Mouse (Mus musculus): ENCODE data around the gene Scgb2b26. TPM values are rescaled to one million over a fixed set of nuclear protein-coding genes. Genes with fewer than 3 reads are reported as not detected.
"Not testable (repeated sequence)": the region's sequence is repeated elsewhere in the genome, so short reads cannot be mapped to it uniquely, and the experiment has no call there.

Gene Scgb2b26
- not detected in 2 replicates for polyA plus RNA-seq (2015; fragmentation: Nextera tagmentation; extraction: Ambion mirVana)

DNA sequence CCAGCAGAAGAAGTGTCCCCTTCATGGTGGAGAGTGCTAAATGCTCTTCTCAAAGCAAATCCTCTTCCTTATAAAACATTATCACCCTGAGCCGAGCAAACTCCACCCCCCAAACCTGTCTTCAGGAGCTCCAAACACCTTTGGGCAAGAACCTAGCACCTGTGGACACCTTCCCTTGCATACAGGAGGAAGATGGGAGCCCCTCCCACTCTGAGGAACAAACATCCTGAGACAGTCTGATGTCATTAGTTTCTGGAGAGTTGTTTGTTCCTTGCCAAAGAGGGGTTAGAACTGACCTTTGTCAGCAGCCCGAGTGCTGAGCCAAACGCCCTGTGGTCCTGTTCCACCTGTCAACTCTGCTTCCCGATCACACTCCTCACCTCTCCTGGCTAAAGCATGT lies at the start of gene Scgb2b26:
Gene Scgb2b26, minus strand, starts transcription at position 101 of the 400 bp plus-strand sequence.
- H3K4me2 ChIP-seq, result no peak within 1 kb of the TSS
- DNase-seq (no peak), ATAC-seq (ENCODE audit: low read depth) (no peak)
- 63% methylated on average over 4 of the region's 4 CpGs for WGBS (ENCODE audit: insufficient replicate concordance)
- no peak within 1 kb of the TSS for H3K9ac ChIP-seq
- H3K27ac ChIP-seq, result no peak within 1 kb of the TSS
- H3K4me3 ChIP-seq (replicated peaks), result no peak within 1 kb of the TSS
- peaks cover 15% of the 10 kb centered on the region for H3K9me3 ChIP-seq (replicated peaks)
- no peaks in the 10 kb centered on the region for H3K4me1 ChIP-seq (replicated peaks)
- H3K27me3 ChIP-seq, result no peaks in the 10 kb centered on the region
- no peaks in the 10 kb centered on the region for H3K36me3 ChIP-seq

DNA sequence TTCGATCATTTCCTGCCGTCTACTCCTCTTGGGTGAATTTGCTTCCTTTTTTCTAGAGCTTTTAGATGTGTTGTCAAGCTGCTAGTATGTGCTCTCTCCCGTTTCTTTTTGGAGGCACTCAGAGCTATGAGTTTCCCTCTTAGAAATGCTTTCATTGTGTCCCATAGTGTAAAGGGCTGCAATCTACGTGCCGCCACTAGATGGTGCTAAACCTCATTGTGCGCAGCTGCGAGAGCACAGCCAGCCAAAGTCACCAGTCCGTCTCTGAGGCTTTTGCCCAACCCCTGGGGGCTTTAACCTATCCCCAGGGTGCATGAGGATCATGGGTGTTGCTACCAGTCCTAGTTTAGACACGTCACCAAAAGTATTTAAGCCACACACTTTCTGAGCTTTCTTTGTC lies 37.4 kb upstream of the Scgb2b26 start:
- not testable (repeated sequence) for H3K27me3 ChIP-seq; H3K9me3 ChIP-seq (replicated peaks); H3K36me3 ChIP-seq; ATAC-seq (ENCODE audit: low read depth); H3K4me2 ChIP-seq; H3K4me1 ChIP-seq (replicated peaks); H3K9ac ChIP-seq; H3K4me3 ChIP-seq (replicated peaks); H3K27ac ChIP-seq
- 16% methylated on average over 8 of the region's 9 CpGs for WGBS (ENCODE audit: insufficient replicate concordance)
- DNase-seq, result peak; percentile 8

- H3K27me3 ChIP-seq, result no peaks in the 10 kb centered on the region
- no peak overlapping the region for H3K9ac ChIP-seq
- H3K4me2 ChIP-seq, result no peak overlapping the region
- no peaks in the 10 kb centered on the region for H3K4me1 ChIP-seq (replicated peaks)
- no peak overlapping the region for H3K27ac ChIP-seq
- no peaks in the 10 kb centered on the region for H3K36me3 ChIP-seq
- ATAC-seq (ENCODE audit: low read depth) (no peak), DNase-seq (no peak)
- H3K9me3 ChIP-seq (replicated peaks), result peaks cover 3% of the 10 kb centered on the region
- H3K4me3 ChIP-seq (replicated peaks), result no peak overlapping the region
Measured at GRCm38 (mm10) chr7:33902982-33903381, 41.9 kb downstream of the Scgb2b26 start.

GRCm38 (mm10) chr7:33900803-33901202 lies 44.0 kb downstream of the Scgb2b26 start:
- no peak overlapping the region for H3K9ac ChIP-seq
- no peaks in the 10 kb centered on the region for H3K4me1 ChIP-seq (replicated peaks)
- H3K27me3 ChIP-seq, result no peaks in the 10 kb centered on the region
- H3K27ac ChIP-seq, result no peak overlapping the region
- no peak overlapping the region for H3K4me3 ChIP-seq (replicated peaks)
- no peak for ATAC-seq (ENCODE audit: low read depth)
- H3K9me3 ChIP-seq (replicated peaks), result peaks cover 3% of the 10 kb centered on the region
- DNase-seq, result no peak
- no peaks in the 10 kb centered on the region for H3K36me3 ChIP-seq
- no peak overlapping the region for H3K4me2 ChIP-seq
- 59% methylated on average over 2 of the region's 2 CpGs for WGBS (ENCODE audit: insufficient replicate concordance)

DNA sequence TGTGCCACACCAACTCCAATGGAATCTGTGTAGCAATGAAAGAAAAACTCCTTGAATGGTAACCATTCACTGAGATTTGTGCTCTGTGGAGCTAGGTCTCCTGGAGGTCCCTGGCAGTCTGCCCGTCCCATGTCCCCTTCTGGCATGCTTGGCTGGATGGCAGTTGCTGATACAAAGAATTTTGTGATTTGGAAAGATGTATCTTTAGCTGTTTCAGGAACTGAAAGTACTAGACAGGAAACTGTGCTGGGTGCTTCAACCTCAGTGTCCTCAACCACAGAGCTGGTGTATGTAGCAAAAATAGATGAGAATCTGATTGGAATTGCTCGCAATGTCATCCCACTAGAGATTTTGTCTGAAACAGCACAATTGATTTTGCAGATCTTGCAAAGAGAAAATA lies 44.8 kb downstream of the Scgb2b26 start:
- Histone ChIP-seq H3K27ac (no peak overlapping the region), H3K27me3 (no peaks in the 10 kb centered on the region), H3K4me3 (replicated peaks) (no peak overlapping the region), H3K9me3 (replicated peaks) (peaks cover 3% of the 10 kb centered on the region), H3K36me3 (no peaks in the 10 kb centered on the region), H3K4me1 (replicated peaks) (no peaks in the 10 kb centered on the region), H3K4me2 (no peak overlapping the region), H3K9ac (no peak overlapping the region)
- DNase-seq, result no peak
- 42% methylated on average over 2 of the region's 2 CpGs for WGBS (ENCODE audit: insufficient replicate concordance)
- ATAC-seq (ENCODE audit: low read depth), result no peak

Other genes starting within 250 kb of the Scgb2b26 start
- gene Scgb2b24, start 205.7 kb downstream of the Scgb2b26 start, polyA plus RNA-seq (2015; fragmentation: Nextera tagmentation; extraction: Ambion mirVana), result not detected in 2 replicates
- not detected in 2 replicates for gene Scgb1b24, start 201.2 kb downstream of the Scgb2b26 start, polyA plus RNA-seq (2015; fragmentation: Nextera tagmentation; extraction: Ambion mirVana)
- gene Scgb2b27, start 68.9 kb upstream of the Scgb2b26 start, polyA plus RNA-seq (2015; fragmentation: Nextera tagmentation; extraction: Ambion mirVana), result not detected in 2 replicates
- not detected in 2 replicates for gene Scgb1b27, start 76.4 kb upstream of the Scgb2b26 start, polyA plus RNA-seq (2015; fragmentation: Nextera tagmentation; extraction: Ambion mirVana)
- gene Scgb1b30, start 150.4 kb upstream of the Scgb2b26 start, polyA plus RNA-seq (2015; fragmentation: Nextera tagmentation; extraction: Ambion mirVana), result not detected in 2 replicates
- gene Wtip, start 188.2 kb upstream of the Scgb2b26 start, polyA plus RNA-seq (2015; fragmentation: Nextera tagmentation; extraction: Ambion mirVana), result 0.34 and 0.58 TPM in 2 replicates
- 131 and 146 TPM in 2 replicates for gene Uba2, start 224.6 kb upstream of the Scgb2b26 start, polyA plus RNA-seq (2015; fragmentation: Nextera tagmentation; extraction: Ambion mirVana)